Mouse (Mus musculus): Measurements from ENCODE around the gene Tmem51.

GRCm38 (mm10) chr4:142084936-142085563 lies 946 bp upstream of the Tmem51 start:
- TF ChIP-seq CTCF (IDR thresholded peaks at IDR 0.05; ENCODE audit: borderline replicate concordance, insufficient read depth, low read depth, low read length) = no peak
- no peak for TF ChIP-seq POLR2A (IDR thresholded peaks at IDR 0.05; ENCODE audit: borderline replicate concordance, insufficient read depth, low read length)
